Mouse (Mus musculus) liver, adult 2 months (tissue): Measurements from ENCODE around the gene Ets1. TPM values are rescaled to one million over a fixed set of nuclear protein-coding genes. Genes with fewer than 3 reads are reported as not detected.

Experiments
- DNase-seq: peaks from one replicate; pipeline ENCODE4 v3.0.0-alpha.2; 2011; ENCODE audit warnings: low read depth, low spot score; ENCODE audit errors: extremely low read depth
- H3K27ac ChIP-seq: fragments of 200-500 bp; replicated peaks from 2 replicates; pipeline ENCODE4 v1.5.1; 2012; ENCODE audit warnings: low read depth, mild to moderate bottlenecking, control low read depth, inconsistent platforms, low read length; ENCODE audit not compliant: insufficient read depth
- H3K27me3 ChIP-seq: fragments of 200-500 bp; 2 replicates; pipeline ENCODE4 v1.6.1; 2012; ENCODE audit warnings: mild to moderate bottlenecking, moderate library complexity, low read length, inconsistent platforms; ENCODE audit not compliant: control insufficient read depth, insufficient read depth
- H3K36me3 ChIP-seq: fragments of 200-500 bp; 2 replicates; pipeline ENCODE4 v1.6.1; 2012; ENCODE audit warnings: low read length, inconsistent platforms; ENCODE audit not compliant: control insufficient read depth, insufficient read depth
- H3K4me1 ChIP-seq: fragments of 200-500 bp; 2 replicates; pipeline ENCODE4 v1.6.1; 2011; ENCODE audit warnings: low read length; ENCODE audit not compliant: control insufficient read depth, insufficient read depth
- H3K4me3 ChIP-seq: fragments of 200-500 bp; 2 replicates; pipeline ENCODE4 v1.5.1; 2011; ENCODE audit warnings: low read depth, mild to moderate bottlenecking, control low read depth, low read length, moderate library complexity; ENCODE audit not compliant: insufficient read depth
- H3K79me2 ChIP-seq: fragments of 200-500 bp; 2 replicates; pipeline ENCODE4 v1.6.1; 2012; ENCODE audit warnings: inconsistent platforms, mild to moderate bottlenecking, low read length, moderate library complexity; ENCODE audit not compliant: control insufficient read depth, insufficient read depth
- H3K9ac ChIP-seq: fragments of 200-500 bp; 2 replicates; pipeline ENCODE4 v1.6.1; 2012; ENCODE audit warnings: low read depth, mild to moderate bottlenecking, control low read depth, inconsistent platforms, low read length
- CTCF ChIP-seq: fragments of 200-500 bp; IDR thresholded peaks from 2 replicates; pipeline ENCODE4 v1.5.1; 2011; ENCODE audit warnings: low read depth, low read length, control low read depth
- POLR2A ChIP-seq: fragments of 200-500 bp; IDR thresholded peaks from 2 replicates; pipeline ENCODE4 v1.6.1; 2011; ENCODE audit warnings: low read length, control low read depth; ENCODE audit not compliant: insufficient read depth; ENCODE audit errors: extremely low read depth
- WGBS: fragments of 180-500 bp; shearing (Covaris S2); methylation state at CpG from one replicate; pipeline ENCODE4 v1.1.7; 2018; 5-methylcytosine and 5-hydroxymethylcytosine counted together
- polyA plus RNA-seq: library from polyadenylated mRNA; depleted of rRNA; stranded (reverse); fragments of >200 nt; gene quantifications from 2 replicates; pipeline ENCODE4 v1.2.3, GENCODE M21; 2012
- total RNA-seq: library from RNA; depleted of rRNA; stranded (reverse); fragments of >200 nt; gene quantifications from 2 replicates; pipeline ENCODE4 v1.2.3, GENCODE M21; 2014

Ets1 gene
- total and polyA plus RNA-seq, 2 experiments = 7.6 to 18.8 TPM

- no peak overlapping the region for H3K4me3 ChIP-seq
- WGBS = 74% methylated on average over 7 of the region's 7 CpGs
- H3K79me2 ChIP-seq = peaks cover 4% of the 10 kb centered on the region; the same call in 1 of the 2 replicates
- no peak overlapping the region for H3K9ac ChIP-seq
- peaks cover 3% of the 10 kb centered on the region; the same call in 1 of the 2 replicates for H3K36me3 ChIP-seq
- no peak for DNase-seq
- H3K4me1 ChIP-seq = no peaks in the 10 kb centered on the region
- no peak overlapping the region for H3K27ac ChIP-seq
- TF ChIP-seq CTCF (no peak), POLR2A (no peak)
- no peaks in the 10 kb centered on the region for H3K27me3 ChIP-seq
Measured at GRCm38 (mm10) chr9:32724131-32724825, 88.3 kb downstream of the Ets1 start.

GRCm38 (mm10) chr9:32725902-32726301 is 89.9 kb downstream of the Ets1 start:
- WGBS = 82% methylated on average over 4 of the region's 4 CpGs

GRCm38 (mm10) chr9:32726595-32726994 is 90.6 kb downstream of the Ets1 start:
- H3K4me3 ChIP-seq = no peak overlapping the region
- 72% methylated on average over 4 of the region's 4 CpGs for WGBS
- no peak for DNase-seq
- TF ChIP-seq POLR2A (no peak), CTCF (no peak)
- H3K4me1 ChIP-seq = peaks cover 9% of the 10 kb centered on the region
- peaks cover 4% of the 10 kb centered on the region; the same call in 1 of the 2 replicates for H3K79me2 ChIP-seq
- H3K27ac ChIP-seq = no peak overlapping the region
- peaks cover 3% of the 10 kb centered on the region; the same call in 1 of the 2 replicates for H3K36me3 ChIP-seq
- H3K27me3 ChIP-seq = no peaks in the 10 kb centered on the region
- H3K9ac ChIP-seq = no peak overlapping the region

More at GRCm38 (mm10) chr9:32725902-32726301, 89.9 kb downstream of the Ets1 start:
- Histone ChIP-seq H3K36me3 (peaks cover 3% of the 10 kb centered on the region; the same call in 1 of the 2 replicates), H3K4me1 (peaks cover 2% of the 10 kb centered on the region), H3K27ac (no peak overlapping the region), H3K9ac (no peak overlapping the region), H3K79me2 (peaks cover 4% of the 10 kb centered on the region; the same call in 1 of the 2 replicates), H3K27me3 (no peaks in the 10 kb centered on the region), H3K4me3 (no peak overlapping the region)
- TF ChIP-seq CTCF (no peak), POLR2A (no peak)
- DNase-seq = no peak

- Histone ChIP-seq H3K79me2 (peaks cover 4% of the 10 kb centered on the region; the same call in 1 of the 2 replicates), H3K4me1 (peaks cover 13% of the 10 kb centered on the region), H3K4me3 (no peak overlapping the region), H3K36me3 (peaks cover 3% of the 10 kb centered on the region; the same call in 1 of the 2 replicates), H3K27ac (no peak overlapping the region), H3K9ac (no peak overlapping the region), H3K27me3 (no peaks in the 10 kb centered on the region)
- no peak for TF ChIP-seq CTCF
- TF ChIP-seq POLR2A = no peak
- WGBS = 84% methylated on average over 2 of the region's 2 CpGs
- DNase-seq = no peak
Measured at GRCm38 (mm10) chr9:32727058-32727457, 91.0 kb downstream of the Ets1 start.

GRCm38 (mm10) chr9:32728306-32728705 is 92.3 kb downstream of the Ets1 start:
- WGBS = 83% methylated on average over 7 of the region's 7 CpGs
- TF ChIP-seq CTCF (no peak), POLR2A (no peak)

GRCm38 (mm10) chr9:32728806-32729205 is 92.8 kb downstream of the Ets1 start:
- no peaks in the 10 kb centered on the region for H3K27me3 ChIP-seq
- no peak for DNase-seq
- WGBS = 81% methylated on average over 4 of the region's 4 CpGs

More at GRCm38 (mm10) chr9:32728306-32728705, 92.3 kb downstream of the Ets1 start:
- Histone ChIP-seq H3K79me2 (peaks cover 4% of the 10 kb centered on the region; the same call in 1 of the 2 replicates), H3K9ac (no peak overlapping the region), H3K27me3 (no peaks in the 10 kb centered on the region), H3K4me3 (no peak overlapping the region), H3K36me3 (peaks cover 5% of the 10 kb centered on the region; the same call in 1 of the 2 replicates), H3K4me1 (peaks cover 15% of the 10 kb centered on the region), H3K27ac (no peak overlapping the region)
- DNase-seq = no peak

More at GRCm38 (mm10) chr9:32728806-32729205, 92.8 kb downstream of the Ets1 start:
- no peak overlapping the region for H3K4me3 ChIP-seq
- H3K79me2 ChIP-seq = peaks cover 4% of the 10 kb centered on the region; the same call in 1 of the 2 replicates
- H3K27ac ChIP-seq = no peak overlapping the region
- H3K9ac ChIP-seq = no peak overlapping the region
- H3K4me1 ChIP-seq = peaks cover 15% of the 10 kb centered on the region
- no peak for TF ChIP-seq POLR2A
- no peak for TF ChIP-seq CTCF
- peaks cover 5% of the 10 kb centered on the region; the same call in 1 of the 2 replicates for H3K36me3 ChIP-seq
